ENCODE assay signal across 8 mouse cellular contexts in the genomic region with DNA sequence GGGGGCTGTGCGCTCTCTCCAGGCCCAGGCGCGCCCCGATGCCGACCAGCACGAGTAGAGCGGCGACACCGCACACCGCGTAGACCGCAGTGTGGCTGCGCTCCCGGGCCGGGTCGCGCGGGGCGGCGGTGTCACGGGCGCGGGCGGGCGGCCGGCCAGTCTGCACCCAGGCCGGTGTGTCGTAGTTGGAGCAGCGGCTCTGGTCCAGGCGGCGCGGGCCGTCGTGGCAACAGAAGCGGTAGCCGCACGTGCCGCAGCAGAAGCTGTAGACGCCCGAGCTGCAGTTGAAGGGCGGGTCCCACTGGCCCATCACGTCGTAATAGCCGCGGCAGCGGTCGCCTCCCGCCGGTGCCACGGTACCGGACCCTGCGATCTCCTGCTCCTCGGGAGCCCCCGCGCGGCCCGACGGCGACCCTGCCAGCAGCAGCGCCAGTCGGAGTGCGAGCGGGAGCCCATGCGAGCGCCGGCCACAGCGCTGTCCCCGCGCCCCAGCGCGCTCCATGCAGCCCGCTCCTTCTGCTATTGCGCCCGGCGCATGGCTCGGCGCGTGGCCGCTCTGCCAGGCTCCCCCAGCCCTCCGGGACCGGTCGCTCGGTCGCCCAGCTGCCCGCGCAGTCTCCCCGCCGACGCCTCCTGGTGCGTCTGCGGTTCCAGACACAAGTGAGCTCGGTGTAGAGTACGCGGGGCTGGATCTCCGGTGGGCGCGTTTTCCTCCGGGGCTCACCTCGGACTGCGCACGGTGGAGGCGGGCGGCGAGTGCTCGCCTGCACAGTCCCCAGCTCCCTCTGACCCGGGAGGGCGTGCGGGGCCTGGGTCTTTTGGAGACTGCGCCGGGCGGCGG. TPM values are rescaled to one million over a fixed set of nuclear protein-coding genes. Genes with fewer than 3 reads are reported as not detected.
DNase-seq lines count a peak whose midpoint lies in the region; ATAC-seq and TF ChIP-seq lines count a peak whose summit lies in the region.

No protein-coding gene starts in this region.

- peak overlapping the region; percentile 76 for H3K4me2 ChIP-seq in lung, embryonic 14.5 days
- peak overlapping the region; percentile 65 for H3K4me2 ChIP-seq in forebrain, embryonic 14.5 days (ENCODE audit: low read length)
- peak overlapping the region; percentile 81 for H3K4me2 ChIP-seq in limb, embryonic 13.5 days (replicated peaks)

- no peaks in the 10 kb centered on the region for H3K4me1 ChIP-seq in lung, embryonic 14.5 days (ENCODE audit: insufficient read depth)
- H3K4me1 ChIP-seq in forebrain, embryonic 14.5 days (ENCODE audit: control insufficient read depth, insufficient read depth, low read length), result peaks cover 26% of the 10 kb centered on the region
- H3K4me1 ChIP-seq in limb, embryonic 13.5 days, result peaks cover 46% of the 10 kb centered on the region

- no peak for TF ChIP-seq CTCF in lung, embryonic 14.5 days (IDR thresholded peaks at IDR 0.05; ENCODE audit: low read depth)

- no peak overlapping the region for H3K27ac ChIP-seq in lung, embryonic 14.5 days (ENCODE audit: low read depth)
- no peak overlapping the region for H3K27ac ChIP-seq in forebrain, embryonic 14.5 days (ENCODE audit: low read depth, low read length)
- no peak overlapping the region for H3K27ac ChIP-seq in limb, embryonic 13.5 days

- H3K9me3 ChIP-seq in lung, embryonic 14.5 days (ENCODE audit: low read depth, low read length), result no peaks in the 10 kb centered on the region
- no peaks in the 10 kb centered on the region for H3K9me3 ChIP-seq in forebrain, embryonic 14.5 days (replicated peaks; ENCODE audit: control insufficient read depth, low read length)
- no peaks in the 10 kb centered on the region for H3K9me3 ChIP-seq in limb, embryonic 13.5 days

- under 1% methylated on average over 108 of the region's 112 CpGs for WGBS in lung, embryonic 14.5 days
- WGBS in forebrain, embryonic 14.5 days, result under 1% methylated on average over 78 of the region's 112 CpGs
- under 1% methylated on average over 102 of the region's 112 CpGs for WGBS in limb, embryonic 13.5 days

- peak overlapping the region; percentile 44 for H3K4me3 ChIP-seq in lung, embryonic 14.5 days (ENCODE audit: low read depth, low read length)
- H3K4me3 ChIP-seq in forebrain, embryonic 14.5 days (ENCODE audit: low read depth, low read length), result peak overlapping the region; percentile 36
- H3K4me3 ChIP-seq in limb, embryonic 13.5 days, result peak overlapping the region; percentile 53

- peaks cover 99% of the 10 kb centered on the region for H3K27me3 ChIP-seq in lung, embryonic 14.5 days (ENCODE audit: insufficient read depth, low read length)
- H3K27me3 ChIP-seq in forebrain, embryonic 14.5 days (replicated peaks; ENCODE audit: control insufficient read depth, insufficient read depth, low read length), result peaks cover 70% of the 10 kb centered on the region
- H3K27me3 ChIP-seq in limb, embryonic 13.5 days, result peaks cover 99% of the 10 kb centered on the region

- peak; percentile 56 for DNase-seq in lung, embryonic 14.5 days
- DNase-seq in lung, postnatal 25 days (ENCODE audit: low spot score), result no peak
- peak; percentile 65 for DNase-seq in cerebellum, adult 11 months
- DNase-seq in forebrain, embryonic 14.5 days (ENCODE audit: low spot score), result no peak
- peak; percentile 53 for DNase-seq in retina, embryonic 14.5 days (ENCODE audit: low spot score)
- no peak for DNase-seq in urinary bladder, postnatal 36 days (ENCODE audit: low spot score in 2 of 2)
- DNase-seq in thymus, adult 18-20 months, result no peak

- H3K9ac ChIP-seq in lung, embryonic 14.5 days, result peak overlapping the region; percentile 13
- H3K9ac ChIP-seq in forebrain, embryonic 14.5 days (ENCODE audit: low read length), result peak overlapping the region; percentile 41
- peak overlapping the region; percentile 64 for H3K9ac ChIP-seq in limb, embryonic 13.5 days

- peak; percentile 53; the same call in 1 of the 2 replicates for ATAC-seq in lung, embryonic 14.5 days (ENCODE audit: insufficient read depth)
- ATAC-seq in forebrain, embryonic 14.5 days, result peak; percentile 49; the same call in 1 of the 2 replicates
- peak; percentile 34; the same call in 1 of the 2 replicates for ATAC-seq in limb, embryonic 13.5 days (ENCODE audit: low FRiP score, low read depth)

- H3K36me3 ChIP-seq in lung, embryonic 14.5 days (ENCODE audit: insufficient read depth), result no peaks in the 10 kb centered on the region
- H3K36me3 ChIP-seq in forebrain, embryonic 14.5 days (ENCODE audit: control insufficient read depth, insufficient read depth, low read length), result no peaks in the 10 kb centered on the region
- no peaks in the 10 kb centered on the region; the same call in 1 of the 2 replicates for H3K36me3 ChIP-seq in limb, embryonic 13.5 days

RNA-seq across cellular contexts. Expression of a gene that starts 0.5 kb away (rescaled TPM):
- 0.20 and 0.45 TPM in 2 replicates for polyA plus RNA-seq in lung, embryonic 14.5 days (2014; fragmentation: Nextera tagmentation; extraction: Ambion mirVana)
- 0.61 and 0.77 TPM in 2 replicates for polyA plus RNA-seq in forebrain, embryonic 14.5 days (2014; fragmentation: Nextera tagmentation; extraction: Ambion mirVana)
- polyA plus RNA-seq in limb, embryonic 13.5 days (2015; fragmentation: Nextera tagmentation; extraction: Ambion mirVana), result 0.15 and 0.34 TPM in 2 replicates

RNA-seq across cellular contexts. Expression of a gene that starts 12.0 kb away (rescaled TPM):
- 0.22 TPM in 1 of 2 replicates, not detected in the other for polyA plus RNA-seq in lung, embryonic 14.5 days (2014; fragmentation: Nextera tagmentation; extraction: Ambion mirVana)
- 0.14 and 0.19 TPM in 2 replicates for polyA plus RNA-seq in forebrain, embryonic 14.5 days (2014; fragmentation: Nextera tagmentation; extraction: Ambion mirVana)
- polyA plus RNA-seq in limb, embryonic 13.5 days (2015; fragmentation: Nextera tagmentation; extraction: Ambion mirVana), result 0.13 and 0.15 TPM in 2 replicates

RNA-seq across cellular contexts. Expression of a gene that starts 32.4 kb away (rescaled TPM):
- polyA plus RNA-seq in lung, embryonic 14.5 days (2014; fragmentation: Nextera tagmentation; extraction: Ambion mirVana), result 86.9 and 88.1 TPM in 2 replicates
- polyA plus RNA-seq in forebrain, embryonic 14.5 days (2014; fragmentation: Nextera tagmentation; extraction: Ambion mirVana), result 42.4 and 63.9 TPM in 2 replicates
- polyA plus RNA-seq in limb, embryonic 13.5 days (2015; fragmentation: Nextera tagmentation; extraction: Ambion mirVana), result 62.5 and 62.6 TPM in 2 replicates

RNA-seq across cellular contexts. Expression of a gene that starts 40.1 kb away (rescaled TPM):
- not detected in 2 replicates for polyA plus RNA-seq in lung, embryonic 14.5 days (2014; fragmentation: Nextera tagmentation; extraction: Ambion mirVana)
- polyA plus RNA-seq in forebrain, embryonic 14.5 days (2014; fragmentation: Nextera tagmentation; extraction: Ambion mirVana), result 13.2 and 19.3 TPM in 2 replicates
- polyA plus RNA-seq in limb, embryonic 13.5 days (2015; fragmentation: Nextera tagmentation; extraction: Ambion mirVana), result not detected in 2 replicates

Comparison
In these comparisons a context has a peak if more than half of its experiments do, and no peak if none do; other contexts are left out.
1. DNase-seq: peak in lung, embryonic 14.5 days (single experiment), cerebellum, adult 11 months (single experiment) and retina, embryonic 14.5 days (single experiment); none in lung, postnatal 25 days (single experiment), forebrain, embryonic 14.5 days (single experiment), urinary bladder, postnatal 36 days (0 of 2) and thymus, adult 18-20 months (0 of 2).
2. H3K9ac ChIP-seq: peak in every context shown above with its lines; median percentile 64 in limb, embryonic 13.5 days; 41 in forebrain, embryonic 14.5 days; 13 in lung, embryonic 14.5 days.
3. Peak in every context shown above with its lines, with median percentiles within 50 percentile points of each other: ATAC-seq, H3K4me2 ChIP-seq and H3K4me3 ChIP-seq.